Mouse (Mus musculus) testis, adult 2 months (tissue): Measurements from ENCODE around the gene Prm1.

Experiments used
- CTCF ChIP-seq: fragments of 200-500 bp; IDR thresholded peaks from 2 replicates; pipeline ENCODE4 v1.5.1; 2012; ENCODE audit warnings: low read depth, mild to moderate bottlenecking, inconsistent platforms, low read length, moderate library complexity; ENCODE audit not compliant: control insufficient read depth, insufficient read depth, insufficient replicate concordance
- POLR2A ChIP-seq: fragments of 200-500 bp; IDR thresholded peaks from 2 replicates; pipeline ENCODE4 v1.6.1; 2012; ENCODE audit warnings: low read depth, mild to moderate bottlenecking, inconsistent platforms, low read length, moderate library complexity; ENCODE audit not compliant: control insufficient read depth

DNA sequence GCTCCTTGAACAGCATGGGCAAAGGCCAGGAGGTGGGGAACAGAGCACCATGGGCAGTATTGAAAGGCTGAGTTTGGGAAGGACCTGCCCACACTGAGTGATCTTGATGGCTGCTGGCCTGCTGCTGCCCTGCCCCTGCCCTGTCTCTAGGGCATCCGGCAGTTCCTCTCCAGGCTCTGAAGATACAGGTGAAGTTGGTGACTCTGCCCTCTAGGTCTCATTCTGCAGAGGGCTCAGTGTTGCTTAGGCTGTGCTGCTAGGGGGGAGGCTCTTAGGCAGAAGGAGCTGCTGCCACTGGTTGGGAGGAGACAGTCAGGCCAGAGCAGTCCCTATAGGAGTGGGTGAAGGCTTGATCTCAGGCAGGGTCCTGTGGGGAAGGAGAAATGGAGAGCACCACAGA, 32.3 kb upstream of the Prm1 start:
- TF ChIP-seq POLR2A (no peak), CTCF (no peak)
